Mouse (Mus musculus): ENCODE measurements around the gene Hist1h4k. TPM values are rescaled to one million over a fixed set of nuclear protein-coding genes. Genes with fewer than 3 reads are reported as not detected.

Gene Hist1h4k
- polyA plus RNA-seq, 1 experiment from 2014 or later: 0.84 TPM

DNA sequence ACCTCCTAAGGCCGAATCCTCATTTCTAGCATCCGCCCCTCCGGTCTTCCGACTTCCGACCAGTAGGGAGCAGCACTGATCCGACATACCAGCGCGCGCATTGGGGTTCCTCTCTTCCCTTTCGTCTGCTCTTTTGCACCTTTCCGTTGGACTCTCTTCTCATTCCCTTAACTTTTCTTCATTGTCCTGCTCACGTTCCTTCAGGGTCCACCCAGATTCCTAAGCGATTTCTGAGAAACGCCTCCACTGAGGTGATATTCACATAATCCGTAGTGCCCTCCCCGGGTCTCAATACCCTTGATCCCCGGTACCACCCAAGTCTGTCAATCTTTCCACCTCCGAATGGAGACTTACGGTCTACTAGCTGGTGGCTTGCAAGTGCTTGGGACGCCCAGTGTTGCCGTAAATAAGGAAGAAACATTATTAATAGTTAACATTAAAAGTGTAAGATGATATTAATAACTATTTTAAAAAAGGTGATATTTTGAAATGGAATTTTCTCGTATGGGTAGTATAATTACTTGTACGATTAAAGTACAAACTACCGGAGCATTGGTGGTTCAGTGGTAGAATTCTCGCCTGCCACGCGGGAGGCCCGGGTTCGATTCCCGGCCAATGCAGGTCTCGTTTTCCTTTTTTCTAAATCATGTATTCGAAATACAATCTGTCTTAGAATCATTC is 40.1 kb downstream of the Hist1h4k start:
- under 1% methylated on average over 32 of the region's 32 CpGs for WGBS
- DNase-seq (ENCODE audit: low spot score): peak; percentile 95
- Histone ChIP-seq H3K4me3 (ENCODE audit: low read depth, low read length) (peak overlapping the region; percentile 72), H3K9me3 (ENCODE audit: low read length) (no peaks in the 10 kb centered on the region), H3K4me1 (ENCODE audit: insufficient read depth, low read depth, low read length) (peaks cover 4% of the 10 kb centered on the region; the same call in 1 of the 2 replicates), H3K27me3 (replicated peaks; ENCODE audit: insufficient read depth, low read length) (no peaks in the 10 kb centered on the region), H3K9ac (replicated peaks; ENCODE audit: low read depth) (peak overlapping the region; percentile 37; the same call in 1 of the 2 replicates), H3K4me2 (replicated peaks; ENCODE audit: low read depth, low read length) (peak overlapping the region; percentile 60), H3K36me3 (ENCODE audit: insufficient read depth, low read length) (no peaks in the 10 kb centered on the region), H3K27ac (ENCODE audit: low read length) (peak overlapping the region; percentile 74)
- ATAC-seq: peak; percentile 83
- TF ChIP-seq EP300 (IDR thresholded peaks at IDR 0.05) (peak; percentile 33; the same call in 1 of the 2 replicates), CTCF (IDR thresholded peaks at IDR 0.05) (peak; percentile 88)

DNA sequence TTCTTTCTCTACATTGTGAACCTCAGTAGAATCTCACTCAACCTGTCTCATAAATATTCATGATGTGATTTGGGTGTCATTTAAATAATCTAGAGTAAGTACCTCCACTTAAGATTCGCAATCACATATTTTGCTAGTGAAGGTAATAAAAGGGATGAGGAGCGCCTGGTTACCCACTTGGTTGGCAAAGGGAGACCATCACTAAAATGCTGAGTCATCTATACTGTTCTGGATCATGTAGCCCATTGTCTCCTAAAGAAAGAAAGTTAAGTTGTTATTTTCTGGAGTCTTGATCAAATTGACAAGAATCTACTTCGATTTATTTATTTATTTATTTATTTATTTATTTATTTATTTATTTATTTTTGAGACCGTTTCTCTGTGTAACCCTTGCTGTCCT is 43.6 kb downstream of the Hist1h4k start:
- Histone ChIP-seq H3K27me3 (replicated peaks; ENCODE audit: insufficient read depth, low read length) (no peaks in the 10 kb centered on the region), H3K4me2 (replicated peaks; ENCODE audit: low read depth, low read length) (no peak overlapping the region), H3K36me3 (ENCODE audit: insufficient read depth, low read length) (no peaks in the 10 kb centered on the region), H3K27ac (ENCODE audit: low read length) (no peak overlapping the region), H3K9me3 (ENCODE audit: low read length) (no peaks in the 10 kb centered on the region), H3K4me3 (ENCODE audit: low read depth, low read length) (no peak overlapping the region), H3K9ac (replicated peaks; ENCODE audit: low read depth) (no peak overlapping the region), H3K4me1 (ENCODE audit: insufficient read depth, low read depth, low read length) (no peaks in the 10 kb centered on the region)
- WGBS: 65% methylated on average over 4 of the region's 4 CpGs
- no peak for ATAC-seq
- DNase-seq (ENCODE audit: low spot score): no peak
- TF ChIP-seq CTCF (IDR thresholded peaks at IDR 0.05): no peak
- TF ChIP-seq EP300 (IDR thresholded peaks at IDR 0.05): no peak

Small RNA genes lying within 50 kb of the gene (microRNA-seq; reads per million reads assigned to microRNA genes)
- gene Gm44346 (not detected), gene Gm44357 (not detected), gene Gm44367 (not detected), gene Gm44454 (not detected)

Other genes with a start within 250 kb of the Hist1h4k start
- gene Gm11273, start 249.1 kb downstream of the Hist1h4k start, polyA plus RNA-seq (2015; fragmentation: Nextera tagmentation; extraction: Ambion mirVana): 3.3 and 5.8 TPM in 2 replicates
- gene Zkscan8, start 219.4 kb downstream of the Hist1h4k start, polyA plus RNA-seq (2015; fragmentation: Nextera tagmentation; extraction: Ambion mirVana): 3.1 and 3.4 TPM in 2 replicates
- 0.06 TPM in 1 of 2 replicates, not detected in the other for gene Olfr1366, start 207.7 kb downstream of the Hist1h4k start, polyA plus RNA-seq (2015; fragmentation: Nextera tagmentation; extraction: Ambion mirVana)
- 0.05 TPM in 1 of 2 replicates, not detected in the other for gene Olfr1535, start 190.6 kb downstream of the Hist1h4k start, polyA plus RNA-seq (2015; fragmentation: Nextera tagmentation; extraction: Ambion mirVana)
- not detected in 2 replicates for gene Olfr1364, start 168.7 kb downstream of the Hist1h4k start, polyA plus RNA-seq (2015; fragmentation: Nextera tagmentation; extraction: Ambion mirVana)
- gene Olfr1362, start 136.5 kb downstream of the Hist1h4k start, polyA plus RNA-seq (2015; fragmentation: Nextera tagmentation; extraction: Ambion mirVana): not detected in 2 replicates
- not detected in 2 replicates for gene Olfr11, start 108.0 kb downstream of the Hist1h4k start, polyA plus RNA-seq (2015; fragmentation: Nextera tagmentation; extraction: Ambion mirVana)
- gene Olfr1361, start 87.1 kb downstream of the Hist1h4k start, polyA plus RNA-seq (2015; fragmentation: Nextera tagmentation; extraction: Ambion mirVana): not detected in 2 replicates
- not detected in 2 replicates for gene Olfr1360, start 73.1 kb downstream of the Hist1h4k start, polyA plus RNA-seq (2015; fragmentation: Nextera tagmentation; extraction: Ambion mirVana)
- not detected in 2 replicates for gene Olfr1359, start 52.4 kb downstream of the Hist1h4k start, polyA plus RNA-seq (2015; fragmentation: Nextera tagmentation; extraction: Ambion mirVana)
- not detected in 2 replicates for gene Hist1h2bl, start 34.4 kb downstream of the Hist1h4k start, polyA plus RNA-seq (2015; fragmentation: Nextera tagmentation; extraction: Ambion mirVana)
- gene Hist1h2ai, start 34.1 kb downstream of the Hist1h4k start, polyA plus RNA-seq (2015; fragmentation: Nextera tagmentation; extraction: Ambion mirVana): 5.4 TPM in 1 of 2 replicates, not detected in the other
- gene Hist1h3h, start 32.8 kb downstream of the Hist1h4k start, polyA plus RNA-seq (2015; fragmentation: Nextera tagmentation; extraction: Ambion mirVana): 2.0 TPM in 1 of 2 replicates, not detected in the other
- gene Hist1h2bm, start 28.5 kb downstream of the Hist1h4k start, polyA plus RNA-seq (2015; fragmentation: Nextera tagmentation; extraction: Ambion mirVana): 0.66 and 0.67 TPM in 2 replicates
- not detected in 2 replicates for gene Hist1h4j, start 15.4 kb downstream of the Hist1h4k start, polyA plus RNA-seq (2015; fragmentation: Nextera tagmentation; extraction: Ambion mirVana)
- 7.5 and 9.4 TPM in 2 replicates for gene Hist1h2ak, start 3.3 kb upstream of the Hist1h4k start, polyA plus RNA-seq (2015; fragmentation: Nextera tagmentation; extraction: Ambion mirVana)
- 1.1 and 1.3 TPM in 2 replicates for gene Hist1h2bn, start 3.6 kb upstream of the Hist1h4k start, polyA plus RNA-seq (2015; fragmentation: Nextera tagmentation; extraction: Ambion mirVana)
- gene Hist1h1b, start 30.1 kb upstream of the Hist1h4k start, polyA plus RNA-seq (2015; fragmentation: Nextera tagmentation; extraction: Ambion mirVana): 1.4 and 2.4 TPM in 2 replicates
- gene Hist1h3i, start 32.9 kb upstream of the Hist1h4k start, polyA plus RNA-seq (2015; fragmentation: Nextera tagmentation; extraction: Ambion mirVana): 14.5 and 16.9 TPM in 2 replicates
- 1.3 TPM in 1 of 2 replicates, not detected in the other for gene Hist1h2an, start 36.7 kb upstream of the Hist1h4k start, polyA plus RNA-seq (2015; fragmentation: Nextera tagmentation; extraction: Ambion mirVana)
- 0.61 and 0.95 TPM in 2 replicates for gene Hist1h2bp, start 37.0 kb upstream of the Hist1h4k start, polyA plus RNA-seq (2015; fragmentation: Nextera tagmentation; extraction: Ambion mirVana)
- gene Hist1h2bq, start 59.7 kb upstream of the Hist1h4k start, polyA plus RNA-seq (2015; fragmentation: Nextera tagmentation; extraction: Ambion mirVana): 3.0 and 4.5 TPM in 2 replicates
- gene Hist1h2ao, start 60.0 kb upstream of the Hist1h4k start, polyA plus RNA-seq (2015; fragmentation: Nextera tagmentation; extraction: Ambion mirVana): not detected in 2 replicates
- 0.90 TPM in 1 of 2 replicates, not detected in the other for gene Hist1h4m, start 61.2 kb upstream of the Hist1h4k start, polyA plus RNA-seq (2015; fragmentation: Nextera tagmentation; extraction: Ambion mirVana)
- gene Hist1h4n, start 81.7 kb upstream of the Hist1h4k start, polyA plus RNA-seq (2015; fragmentation: Nextera tagmentation; extraction: Ambion mirVana): 4.6 and 6.0 TPM in 2 replicates
- gene Hist1h2ap, start 83.0 kb upstream of the Hist1h4k start, polyA plus RNA-seq (2015; fragmentation: Nextera tagmentation; extraction: Ambion mirVana): 382 and 386 TPM in 2 replicates
- gene Hist1h2br, start 83.2 kb upstream of the Hist1h4k start, polyA plus RNA-seq (2015; fragmentation: Nextera tagmentation; extraction: Ambion mirVana): 3.0 and 3.8 TPM in 2 replicates
- gene Zfp184, start 194.6 kb upstream of the Hist1h4k start, polyA plus RNA-seq (2015; fragmentation: Nextera tagmentation; extraction: Ambion mirVana): 2.5 and 3.4 TPM in 2 replicates
- not detected in 2 replicates for gene Pom121l2, start 230.7 kb upstream of the Hist1h4k start, polyA plus RNA-seq (2015; fragmentation: Nextera tagmentation; extraction: Ambion mirVana)